Mouse (Mus musculus) thymus, postnatal 25 days (tissue): ENCODE data around the gene Rad17.
A peak's percentile ranks its signal among the peaks of the same experiment; 100 is the strongest.

Experiments used
- DNase-seq: peaks from one replicate; pipeline ENCODE4 v3.0.0; 2022

Gene Rad17

GRCm38 (mm10) chr13:100612903-100613302 is 37.9 kb downstream of the Rad17 start:
- no peak for DNase-seq

GRCm38 (mm10) chr13:100612251-100612650 is 38.6 kb downstream of the Rad17 start:
- DNase-seq = no peak

- no peak for DNase-seq
Observed at GRCm38 (mm10) chr13:100611266-100611665, 39.6 kb downstream of the Rad17 start.

GRCm38 (mm10) chr13:100607756-100608155 is 43.1 kb downstream of the Rad17 start:
- DNase-seq = no peak

- no peak for DNase-seq
Observed at GRCm38 (mm10) chr13:100605845-100606244, 45.0 kb downstream of the Rad17 start.

GRCm38 (mm10) chr13:100603738-100604095 is 47.1 kb downstream of the Rad17 start:
- no peak for DNase-seq

- no peak for DNase-seq
Observed at GRCm38 (mm10) chr13:100603031-100603737, 47.7 kb downstream of the Rad17 start.

- DNase-seq = no peak
Observed at GRCm38 (mm10) chr13:100602239-100602902, 48.5 kb downstream of the Rad17 start.

- DNase-seq = no peak
Observed at GRCm38 (mm10) chr13:100601034-100601433, 49.8 kb downstream of the Rad17 start.

- DNase-seq = no peak
Observed at GRCm38 (mm10) chr13:100600317-100600716, 50.5 kb downstream of the Rad17 start.

- DNase-seq = no peak
Observed at GRCm38 (mm10) chr13:100597284-100597683, 53.6 kb downstream of the Rad17 start.

- DNase-seq = no peak
Observed at GRCm38 (mm10) chr13:100595552-100595885, 55.3 kb downstream of the Rad17 start.

- DNase-seq = no peak
Observed at GRCm38 (mm10) chr13:100594838-100595551, 55.9 kb downstream of the Rad17 start.

GRCm38 (mm10) chr13:100594041-100594792 is 56.6 kb downstream of the Rad17 start:
- DNase-seq = peak; percentile 51

GRCm38 (mm10) chr13:100588646-100589045 is 62.2 kb downstream of the Rad17 start:
- no peak for DNase-seq

- no peak for DNase-seq
Observed at GRCm38 (mm10) chr13:100582144-100582543, 68.7 kb downstream of the Rad17 start.

- no peak for DNase-seq
Observed at GRCm38 (mm10) chr13:100581701-100582100, 69.2 kb downstream of the Rad17 start.

- no peak for DNase-seq
Observed at GRCm38 (mm10) chr13:100579951-100580350, 70.9 kb downstream of the Rad17 start.

GRCm38 (mm10) chr13:100579220-100579619 is 71.6 kb downstream of the Rad17 start:
- no peak for DNase-seq

GRCm38 (mm10) chr13:100575950-100576349 is 74.9 kb downstream of the Rad17 start:
- no peak for DNase-seq

GRCm38 (mm10) chr13:100570713-100571112 is 80.1 kb downstream of the Rad17 start:
- DNase-seq = peak; percentile 9

GRCm38 (mm10) chr13:100568359-100568758 is 82.5 kb downstream of the Rad17 start:
- no peak for DNase-seq
